Mouse (Mus musculus): ENCODE measurements around the gene Morn3. TPM values are rescaled to one million over a fixed set of nuclear protein-coding genes. Genes with fewer than 3 reads are reported as not detected.

Gene Morn3
- polyA plus RNA-seq, 1 experiment from 2014 or later = not detected

DNA sequence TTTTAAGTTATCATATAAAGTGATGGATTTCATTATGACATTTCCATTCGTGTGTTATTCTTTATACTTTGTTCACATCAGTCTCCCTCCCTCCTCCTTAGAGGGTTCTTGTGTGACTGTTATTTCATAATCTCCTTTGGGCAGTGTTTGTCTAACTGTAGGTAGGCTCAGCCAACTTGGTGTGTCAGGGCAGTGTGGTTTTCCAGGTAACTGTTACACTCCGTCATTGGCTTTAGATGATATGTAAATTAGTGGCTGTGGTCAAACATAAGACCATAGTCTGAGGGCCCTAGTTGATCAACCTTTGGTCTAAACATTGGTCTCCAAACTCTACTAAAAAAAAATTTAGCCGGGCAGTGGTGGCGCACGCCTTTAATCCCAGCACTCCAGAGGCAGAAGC, 26.4 kb downstream of the Morn3 start:
- Histone ChIP-seq H3K27ac (ENCODE audit: low read depth) (no peak overlapping the region), H3K27me3 (ENCODE audit: insufficient read depth, low read length) (no peaks in the 10 kb centered on the region), H3K36me3 (replicated peaks; ENCODE audit: insufficient read depth, low read length) (no peaks in the 10 kb centered on the region), H3K9ac (replicated peaks) (no peak overlapping the region), H3K4me2 (ENCODE audit: low read depth, low read length) (no peak overlapping the region), H3K9me3 (ENCODE audit: low read length) (no peaks in the 10 kb centered on the region), H3K4me3 (ENCODE audit: low read depth, low read length) (no peak overlapping the region), H3K4me1 (ENCODE audit: insufficient read depth) (peaks cover 63% of the 10 kb centered on the region)
- 60% methylated on average over 5 of the region's 5 CpGs for WGBS (ENCODE audit: insufficient replicate concordance)
- DNase-seq (no peak), ATAC-seq (no peak)
- no peak for TF ChIP-seq CTCF (IDR thresholded peaks at IDR 0.05; ENCODE audit: low read depth)

DNA sequence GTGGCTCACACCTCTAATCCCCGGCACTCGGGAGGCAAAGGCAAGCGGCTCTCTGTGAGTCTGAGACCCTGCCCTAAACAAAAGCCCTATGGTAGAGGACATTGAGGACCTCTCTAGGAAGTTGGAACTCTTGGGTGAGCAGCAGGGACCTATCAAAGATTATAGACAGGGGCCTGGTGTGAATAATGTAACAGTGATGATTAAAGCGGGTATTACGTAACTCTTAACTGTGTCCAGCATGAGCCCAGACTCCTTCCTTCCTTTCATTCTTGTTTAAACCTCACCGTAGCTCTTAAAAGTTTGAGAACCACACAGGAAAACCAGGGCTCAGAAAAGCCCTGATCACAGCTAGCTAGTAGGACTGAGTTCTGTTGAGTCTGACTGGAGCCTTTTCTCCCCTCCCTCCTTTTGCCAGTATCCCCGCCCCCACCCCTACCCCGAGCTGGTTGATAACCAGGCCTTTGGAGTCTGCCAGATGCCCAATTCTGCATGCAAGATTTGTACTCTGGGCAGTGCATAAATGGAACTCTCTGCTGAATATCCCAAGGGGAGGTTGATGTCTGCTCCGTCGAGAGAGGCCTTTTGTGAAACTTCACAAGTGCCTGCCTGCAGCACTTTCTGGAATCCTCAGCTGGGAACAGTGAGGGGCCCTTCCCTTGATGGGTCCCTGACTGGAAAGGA, 27.3 kb downstream of the Morn3 start:
- DNase-seq (no peak), ATAC-seq (no peak)
- Histone ChIP-seq H3K27me3 (ENCODE audit: insufficient read depth, low read length) (no peaks in the 10 kb centered on the region), H3K9ac (replicated peaks) (0 out of 2 replicates have a peak overlapping the region, but pooled peaks have one; percentile 27), H3K9me3 (ENCODE audit: low read length) (no peaks in the 10 kb centered on the region), H3K36me3 (replicated peaks; ENCODE audit: insufficient read depth, low read length) (no peaks in the 10 kb centered on the region), H3K27ac (ENCODE audit: low read depth) (peak overlapping the region; percentile 60), H3K4me1 (ENCODE audit: insufficient read depth) (peaks cover 65% of the 10 kb centered on the region), H3K4me3 (ENCODE audit: low read depth, low read length) (peak overlapping the region; percentile 7; the same call in 1 of the 2 replicates), H3K4me2 (ENCODE audit: low read depth, low read length) (peak overlapping the region; percentile 83)
- TF ChIP-seq EP300 (IDR thresholded peaks at IDR 0.05; ENCODE audit: low read depth) (no peak), CTCF (IDR thresholded peaks at IDR 0.05; ENCODE audit: low read depth) (no peak)
- 25% methylated on average over 10 of the region's 10 CpGs for whole genome bisulfite sequencing (ENCODE audit: insufficient replicate concordance)

DNA sequence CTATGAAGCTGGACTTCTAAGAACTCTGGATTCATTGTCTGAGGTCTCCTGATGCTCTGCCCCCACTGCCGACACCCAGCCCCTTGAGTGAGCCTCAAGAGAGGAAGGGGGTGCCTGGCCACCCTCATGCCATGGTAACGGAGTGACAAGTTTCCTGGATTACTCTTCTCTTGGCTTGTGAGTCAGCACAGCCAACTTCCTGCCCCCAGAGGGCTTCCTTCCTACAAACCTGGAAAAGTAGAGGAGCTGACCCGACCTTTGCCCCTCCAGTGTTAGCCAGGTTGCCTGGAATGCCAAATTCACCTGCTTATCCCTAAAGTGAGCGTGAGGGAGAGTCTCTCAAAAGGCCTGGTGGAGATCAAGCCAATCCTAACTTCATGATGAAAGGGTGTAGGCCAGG, 29.3 kb downstream of the Morn3 start:
- DNase-seq = no peak
- peaks cover 56% of the 10 kb centered on the region for H3K4me1 ChIP-seq (ENCODE audit: insufficient read depth)
- 39% methylated on average over 4 of the region's 4 CpGs for WGBS (ENCODE audit: insufficient replicate concordance)

DNA sequence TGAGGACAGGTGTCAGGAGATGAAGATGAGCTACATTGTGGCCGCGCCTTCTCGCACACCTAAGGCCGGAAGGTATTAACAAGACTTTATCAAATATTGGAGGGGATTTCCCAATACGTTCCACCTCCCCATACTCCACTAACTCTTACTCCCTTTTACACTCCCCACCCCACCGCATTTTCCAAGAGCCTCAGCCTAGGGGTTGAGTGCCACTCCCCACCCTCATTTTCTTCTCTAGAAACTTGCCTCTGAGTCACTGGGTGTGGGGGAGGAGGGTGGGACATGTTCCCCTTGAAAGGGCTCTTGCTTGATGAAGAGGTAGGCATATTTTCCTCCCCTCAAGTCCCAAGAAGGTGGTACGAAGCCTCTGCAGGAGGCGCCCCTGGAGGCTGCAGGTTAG, 30.9 kb downstream of the Morn3 start:
- no peak for ATAC-seq

More for the DNA sequence above, 29.3 kb downstream of the Morn3 start:
- ATAC-seq = no peak
- Histone ChIP-seq H3K4me3 (ENCODE audit: low read depth, low read length) (peak overlapping the region; percentile 76; the same call in 1 of the 2 replicates), H3K9me3 (ENCODE audit: low read length) (no peaks in the 10 kb centered on the region), H3K27me3 (ENCODE audit: insufficient read depth, low read length) (no peaks in the 10 kb centered on the region), H3K9ac (replicated peaks) (no peak overlapping the region), H3K36me3 (replicated peaks; ENCODE audit: insufficient read depth, low read length) (no peaks in the 10 kb centered on the region), H3K4me2 (ENCODE audit: low read depth, low read length) (peak overlapping the region; percentile 83), H3K27ac (ENCODE audit: low read depth) (0 out of 2 replicates have a peak overlapping the region, but pooled peaks have one; percentile 35)
- TF ChIP-seq EP300 (IDR thresholded peaks at IDR 0.05; ENCODE audit: low read depth) (no peak), CTCF (IDR thresholded peaks at IDR 0.05; ENCODE audit: low read depth) (no peak)

DNA sequence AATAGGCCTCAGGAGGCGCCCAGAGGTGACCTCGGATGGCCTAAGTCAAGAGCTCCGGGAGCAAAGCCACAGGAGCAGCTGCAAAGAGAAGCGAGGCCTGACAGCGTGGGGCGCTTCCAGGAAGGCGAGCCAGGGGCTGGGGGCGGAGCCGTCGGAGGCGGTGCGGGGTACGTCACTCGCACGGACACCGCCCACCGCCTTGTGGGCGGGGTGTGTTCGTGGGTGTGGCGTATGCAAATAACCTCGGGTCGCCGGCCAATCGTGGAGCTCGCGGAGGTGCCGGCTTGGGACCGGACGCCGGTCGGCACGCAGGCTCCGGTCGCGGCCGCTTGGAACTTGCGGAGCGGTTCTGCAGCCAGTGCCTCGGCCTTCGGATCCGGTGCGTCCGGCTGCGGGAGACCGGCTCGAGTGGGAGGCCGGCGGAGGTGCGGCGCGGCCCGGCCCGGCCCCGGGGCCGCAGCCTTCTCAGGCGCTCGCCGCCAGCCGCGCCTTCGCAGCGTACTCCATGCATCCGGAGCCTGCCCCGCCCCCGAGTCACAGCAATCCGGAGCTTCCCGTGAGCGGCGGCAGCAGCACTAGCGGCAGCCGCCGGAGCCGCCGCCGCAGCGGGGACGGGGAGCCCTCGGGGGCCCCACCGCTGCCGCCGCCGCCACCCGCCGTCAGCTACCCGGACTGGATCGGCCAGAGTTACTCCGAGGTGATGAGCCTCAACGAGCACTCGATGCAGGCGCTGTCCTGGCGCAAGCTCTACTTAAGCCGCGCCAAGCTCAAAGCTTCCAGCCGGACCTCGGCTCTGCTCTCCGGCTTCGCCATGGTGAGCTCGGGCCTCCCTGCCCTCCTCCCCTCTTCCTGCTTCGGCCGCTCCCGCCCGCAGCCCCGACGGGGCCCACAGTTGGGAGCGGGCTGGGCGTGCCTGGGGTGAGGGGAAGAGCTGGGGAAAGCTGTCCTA, 31.8 kb downstream of the Morn3 start, which contains the start of gene Orai1:
Gene Orai1, plus strand, starts transcription at position 322 of the 949 bp plus-strand sequence.
- Histone ChIP-seq H3K36me3 (replicated peaks; ENCODE audit: insufficient read depth, low read length) (no peaks in the 10 kb centered on the region), H3K9ac (replicated peaks) (peak within 1 kb of the TSS; percentile 66), H3K4me3 (ENCODE audit: low read depth, low read length) (peak within 1 kb of the TSS; percentile 76), H3K4me2 (ENCODE audit: low read depth, low read length) (peak within 1 kb of the TSS; percentile 83), H3K27ac (ENCODE audit: low read depth) (peak within 1 kb of the TSS; percentile 94), H3K4me1 (ENCODE audit: insufficient read depth) (peaks cover 48% of the 10 kb centered on the region), H3K27me3 (ENCODE audit: insufficient read depth, low read length) (no peaks in the 10 kb centered on the region), H3K9me3 (ENCODE audit: low read length) (no peaks in the 10 kb centered on the region)
- 2% methylated on average over 72 of the region's 106 CpGs for WGBS (ENCODE audit: insufficient replicate concordance)
- DNase-seq (peak; percentile 100), ATAC-seq (peak; percentile 96)
- TF ChIP-seq CTCF (IDR thresholded peaks at IDR 0.05; ENCODE audit: low read depth) (no peak; the same call in 1 of the 2 replicates), EP300 (IDR thresholded peaks at IDR 0.05; ENCODE audit: low read depth) (no peak)

More for the DNA sequence above, 30.9 kb downstream of the Morn3 start:
- Histone ChIP-seq H3K4me2 (ENCODE audit: low read depth, low read length) (peak overlapping the region; percentile 83), H3K4me3 (ENCODE audit: low read depth, low read length) (peak overlapping the region; percentile 76), H3K27me3 (ENCODE audit: insufficient read depth, low read length) (no peaks in the 10 kb centered on the region), H3K9ac (replicated peaks) (peak overlapping the region; percentile 66), H3K9me3 (ENCODE audit: low read length) (no peaks in the 10 kb centered on the region), H3K36me3 (replicated peaks; ENCODE audit: insufficient read depth, low read length) (no peaks in the 10 kb centered on the region), H3K4me1 (ENCODE audit: insufficient read depth) (peaks cover 53% of the 10 kb centered on the region), H3K27ac (ENCODE audit: low read depth) (peak overlapping the region; percentile 94)
- WGBS (ENCODE audit: insufficient replicate concordance) = 19% methylated on average over 8 of the region's 8 CpGs
- TF ChIP-seq EP300 (IDR thresholded peaks at IDR 0.05; ENCODE audit: low read depth) (no peak), CTCF (IDR thresholded peaks at IDR 0.05; ENCODE audit: low read depth) (no peak)
- DNase-seq = no peak
